Mouse (Mus musculus) CD4-positive naive resting alpha-beta T cell, adult 57 days (primary cell): ENCODE data around the gene P4ha1. TPM values are rescaled to one million over a fixed set of nuclear protein-coding genes. Genes with fewer than 3 reads are reported as not detected.

Experiments used
- total RNA-seq: library from RNA; stranded (reverse); gene quantifications from one replicate; pipeline ENCODE4 v1.2.4, GENCODE M21; 2023

The P4ha1 gene
- 24.9 TPM for total RNA-seq

GRCm38 (mm10) chr10:59323100-59323487 is at the start of gene P4ha1:
P4ha1 (plus strand) TSS chr10:59323296.

GRCm38 (mm10) chr10:59395461-59395860 is 72.4 kb downstream of the P4ha1 start, which contains the start of gene Gm10273:
Gm10273 (plus strand) TSS chr10:59395632.

GRCm38 (mm10) chr10:59402899-59403792 is 80.0 kb downstream of the P4ha1 start, which contains the start of gene Pla2g12b:
Pla2g12b (plus strand) TSS chr10:59403660.

Other genes starting within 250 kb of the P4ha1 start
- 1.1 TPM for gene Sept10, start 101.4 kb upstream of the P4ha1 start, total RNA-seq
- gene Sowahc, start 101.3 kb upstream of the P4ha1 start, total RNA-seq, result 1.9 TPM
- 10.1 TPM for gene Gm10273, start 72.3 kb downstream of the P4ha1 start, total RNA-seq
- not detected for gene Pla2g12b, start 80.4 kb downstream of the P4ha1 start, total RNA-seq
- not detected for gene Oit3, start 118.5 kb downstream of the P4ha1 start, total RNA-seq